Comparison of ENCODE assay signal across 13 mouse cellular contexts in the genomic region with DNA sequence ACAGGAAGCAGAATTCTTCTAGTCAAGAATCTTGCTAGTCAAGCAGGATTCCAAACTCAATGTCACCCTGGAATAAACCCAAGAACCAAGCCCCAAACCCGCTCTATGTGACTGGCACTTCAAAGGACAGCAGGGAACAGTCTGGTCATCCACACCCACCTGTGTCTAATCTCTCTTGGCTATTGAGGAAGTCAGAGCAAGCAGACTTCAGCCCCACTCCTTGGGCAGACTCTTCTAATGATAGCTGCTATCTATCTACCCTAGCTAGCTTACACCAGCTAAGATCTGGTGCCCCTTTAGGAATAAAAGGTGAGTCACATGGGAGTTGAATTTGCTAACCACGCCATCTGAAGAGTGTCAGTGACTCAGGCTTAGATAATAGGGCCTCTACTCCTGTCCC. TPM values are rescaled to one million over a fixed set of nuclear protein-coding genes. Genes with fewer than 3 reads are reported as not detected.
DNase-seq lines count a peak whose midpoint lies in the region; TF ChIP-seq lines count a peak whose summit lies in the region.
"Had no signal": no experiment of that assay in that cellular context is flagged by ENCODE, and none has a peak within 500 bp of the region (broad histone marks: within the 10 kb centered on the region; RNA-seq: fewer than 3 reads in every experiment).

No protein-coding gene starts in this region.

- peak overlapping the region; percentile 62 for H3K27ac ChIP-seq in layer of hippocampus, adult 2 months
- H3K27ac ChIP-seq: forebrain, embryonic 15.5 days; hindbrain, embryonic 15.5 days; liver, embryonic 14.5 days had no signal

- no peak overlapping the region for H3K4me3 ChIP-seq in layer of hippocampus, adult 2 months
- H3K4me3 ChIP-seq: forebrain, embryonic 15.5 days; hindbrain, embryonic 15.5 days; myocyte had no signal

- no peak for TF ChIP-seq CTCF in layer of hippocampus, adult 2 months (conservative IDR thresholded peaks at IDR 0.05)

- peak; percentile 68 to 86 for DNase-seq in adrenal gland, adult (ENCODE audit: inconsistent age in 2 of 2, low spot score in 1 of 2)
- DNase-seq in adrenal gland, postnatal 36 days, result no peak
- DNase-seq in layer of hippocampus, adult 2 months (ENCODE audit: low spot score in 2 of 2), result no peak
- no peak for DNase-seq in layer of hippocampus, postnatal 14 days (ENCODE audit: low spot score in 2 of 2)
- peak; percentile 29 for DNase-seq in R1 (ENCODE audit: low read depth, low spot score)
- DNase-seq in large intestine, adult 2 months (ENCODE audit: low read depth, low spot score), result peak; percentile 72
- no peak for DNase-seq in embryo, embryonic 10.5 days (ENCODE audit: low spot score)
- no peak for DNase-seq in frontal cortex, postnatal 14 days (ENCODE audit: low spot score in 2 of 2)

- WGBS in large intestine, adult 2 months, result 12% methylated on average over 2 of the region's 2 CpGs

RNA-seq across cellular contexts. Expression of a gene that starts 31.7 kb away (rescaled TPM):
- total RNA-seq in adrenal gland, postnatal 36 days (2021), result 100 to 1,000 TPM; 135 to 142 TPM
- total RNA-seq in layer of hippocampus, adult 2 months (2021), result 10 to 100 TPM; 43.3 to 52.9 TPM
- 10 to 100 TPM; 59.1 to 68.0 TPM for total RNA-seq in layer of hippocampus, postnatal 14 days (2021)
- polyA plus RNA-seq in large intestine, adult 2 months (2012; rRNA removed), result 71.8 and 112 TPM in 2 replicates

RNA-seq across cellular contexts. Expression of a gene that starts 40.0 kb away (rescaled TPM):
- under 1 TPM in 1 of 2 experiments, not detected in 1; 0.10 TPM for total RNA-seq in adrenal gland, postnatal 36 days (2021)
- not detected for total RNA-seq in layer of hippocampus, adult 2 months (2021)
- not detected for total RNA-seq in layer of hippocampus, postnatal 14 days (2021)
- polyA plus RNA-seq in large intestine, adult 2 months (2012; rRNA removed), result not detected in 2 replicates
- total RNA-seq: common myeloid progenitor, adult 5-6 weeks had no signal
- polyA plus RNA-seq: liver, embryonic 14.5 days had no signal

RNA-seq across cellular contexts. Expression of a gene that starts 51.7 kb away (rescaled TPM):
- total RNA-seq in adrenal gland, postnatal 36 days (2021), result 10 to 100 TPM; 27.2 to 47.4 TPM
- 10 to 100 TPM; 21.7 to 26.3 TPM for total RNA-seq in layer of hippocampus, adult 2 months (2021)
- total RNA-seq in layer of hippocampus, postnatal 14 days (2021), result 10 to 100 TPM; 41.7 to 46.8 TPM
- 47.3 and 56.9 TPM in 2 replicates for polyA plus RNA-seq in large intestine, adult 2 months (2012; rRNA removed)

RNA-seq across cellular contexts. Expression of a gene that starts 58.9 kb away (rescaled TPM):
- not detected for total RNA-seq in adrenal gland, postnatal 36 days (2021)
- total RNA-seq in layer of hippocampus, adult 2 months (2021), result 1 to 10 TPM; 3.3 to 9.9 TPM
- 1 to 10 TPM; 2.9 to 9.8 TPM for total RNA-seq in layer of hippocampus, postnatal 14 days (2021)
- not detected in 2 replicates for polyA plus RNA-seq in large intestine, adult 2 months (2012; rRNA removed)
- polyA plus RNA-seq: forebrain, embryonic 15.5 days; hindbrain, embryonic 15.5 days; myocyte had no signal

RNA-seq across cellular contexts. Expression of a gene that starts 59.3 kb away (rescaled TPM):
- total RNA-seq in adrenal gland, postnatal 36 days (2021), result 10 to 100 TPM; 25.5 to 26.3 TPM
- total RNA-seq in layer of hippocampus, adult 2 months (2021), result 10 to 100 TPM; 31.4 to 31.8 TPM
- total RNA-seq in layer of hippocampus, postnatal 14 days (2021), result 10 to 100 TPM; 31.4 to 32.0 TPM
- polyA plus RNA-seq in large intestine, adult 2 months (2012; rRNA removed), result 8.4 and 9.8 TPM in 2 replicates

Comparison
In these comparisons a context has a peak if more than half of its experiments do, and no peak if none do; other contexts are left out.
1. DNase-seq: peak in adrenal gland, adult (2 of 2), R1 (single experiment) and large intestine, adult 2 months (single experiment); none in adrenal gland, postnatal 36 days (0 of 2), layer of hippocampus, adult 2 months (0 of 2), layer of hippocampus, postnatal 14 days (0 of 2), embryo, embryonic 10.5 days (single experiment) and frontal cortex, postnatal 14 days (0 of 2).